Mouse (Mus musculus) kidney, adult 18-20 months (tissue): ENCODE data around the gene Slc12a5.

Experiments used
- DNase-seq: peaks from one replicate; pipeline ENCODE4 v3.0.0; 2021

The Slc12a5 gene

DNA sequence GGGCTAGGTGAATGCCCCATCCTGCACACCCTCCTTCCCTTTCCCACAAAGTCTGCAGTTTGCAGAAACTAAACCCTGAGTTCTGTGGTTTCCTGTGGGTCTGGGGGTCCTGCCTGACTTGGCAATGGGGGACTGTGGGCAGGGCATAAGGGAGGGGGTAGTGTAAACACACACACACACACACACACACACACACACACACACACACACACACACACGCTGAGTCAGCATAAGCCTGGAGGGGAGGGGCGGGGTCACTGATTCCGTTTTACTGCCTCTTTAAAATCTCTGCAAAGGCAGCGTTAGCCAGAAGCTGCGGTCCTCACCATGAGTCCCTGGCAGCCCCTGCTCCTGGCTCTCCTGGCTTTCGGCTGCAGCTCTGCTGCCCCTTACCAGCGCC lies 12.7 kb upstream of the Slc12a5 start:
- no peak for DNase-seq

DNA sequence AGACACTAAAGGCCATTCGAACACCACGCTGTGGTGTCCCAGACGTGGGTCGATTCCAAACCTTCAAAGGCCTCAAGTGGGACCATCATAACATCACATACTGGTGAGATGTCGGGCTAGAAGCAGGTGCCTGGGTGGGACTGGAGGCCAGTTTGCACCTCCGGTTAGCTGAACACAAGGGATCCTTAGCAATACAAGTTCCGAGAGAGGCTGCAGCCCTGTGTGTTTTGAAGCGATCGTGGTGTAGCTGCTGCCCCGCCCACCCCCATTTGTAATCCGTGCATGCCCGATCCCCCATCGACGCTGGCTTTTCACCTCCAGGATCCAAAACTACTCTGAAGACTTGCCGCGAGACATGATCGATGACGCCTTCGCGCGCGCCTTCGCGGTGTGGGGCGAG lies 11.6 kb upstream of the Slc12a5 start:
- DNase-seq = no peak

DNA sequence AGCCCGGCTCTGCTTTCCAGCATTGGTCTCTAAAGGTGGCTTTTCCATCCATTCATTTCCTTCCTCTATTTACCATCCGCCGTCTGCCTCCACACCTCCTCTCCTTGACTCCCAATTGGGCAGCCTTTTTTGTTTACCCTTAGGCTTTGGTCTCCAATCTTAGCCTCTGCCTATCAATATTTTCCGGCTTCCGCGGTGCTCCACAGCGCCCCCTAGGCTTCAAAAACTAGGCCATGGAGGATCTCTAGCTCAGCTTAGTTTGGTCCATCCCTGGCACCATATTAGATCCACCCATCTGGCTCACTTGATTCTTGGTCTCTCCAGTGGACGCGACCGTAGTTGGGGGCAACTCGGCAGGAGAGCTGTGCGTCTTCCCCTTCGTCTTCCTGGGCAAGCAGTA lies 10.1 kb upstream of the Slc12a5 start:
- DNase-seq = peak; percentile 11

DNA sequence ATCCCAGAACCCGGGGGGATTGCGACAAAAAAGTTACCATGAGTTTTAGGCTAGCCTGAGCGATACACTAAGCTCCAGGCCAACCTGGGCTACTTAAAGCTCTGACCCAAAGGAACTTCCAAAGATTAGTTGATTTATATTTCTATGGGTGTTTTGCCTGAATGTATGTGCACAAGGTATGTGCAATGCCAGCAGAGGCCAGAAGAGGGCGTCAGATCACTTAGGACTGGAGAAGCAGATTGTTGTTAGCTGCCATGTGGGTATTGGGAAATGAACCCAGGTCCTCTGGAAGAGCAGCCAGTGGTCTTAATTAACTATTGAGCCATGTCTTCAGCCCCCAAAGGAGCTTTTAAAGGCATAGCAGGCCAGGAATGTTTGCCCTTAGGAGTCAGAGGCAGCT lies 8.9 kb upstream of the Slc12a5 start:
- DNase-seq = no peak

DNA sequence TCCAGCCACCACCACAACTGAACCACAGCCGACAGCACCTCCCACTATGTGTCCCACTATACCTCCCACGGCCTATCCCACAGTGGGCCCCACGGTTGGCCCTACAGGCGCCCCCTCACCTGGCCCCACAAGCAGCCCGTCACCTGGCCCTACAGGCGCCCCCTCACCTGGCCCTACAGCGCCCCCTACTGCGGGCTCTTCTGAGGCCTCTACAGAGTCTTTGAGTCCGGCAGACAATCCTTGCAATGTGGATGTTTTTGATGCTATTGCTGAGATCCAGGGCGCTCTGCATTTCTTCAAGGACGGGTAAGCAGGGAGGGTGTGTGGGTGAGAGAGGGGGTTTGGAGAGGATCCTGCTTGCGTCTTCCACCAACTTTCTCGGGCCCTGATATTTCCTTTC lies 8.2 kb upstream of the Slc12a5 start:
- no peak for DNase-seq

DNA sequence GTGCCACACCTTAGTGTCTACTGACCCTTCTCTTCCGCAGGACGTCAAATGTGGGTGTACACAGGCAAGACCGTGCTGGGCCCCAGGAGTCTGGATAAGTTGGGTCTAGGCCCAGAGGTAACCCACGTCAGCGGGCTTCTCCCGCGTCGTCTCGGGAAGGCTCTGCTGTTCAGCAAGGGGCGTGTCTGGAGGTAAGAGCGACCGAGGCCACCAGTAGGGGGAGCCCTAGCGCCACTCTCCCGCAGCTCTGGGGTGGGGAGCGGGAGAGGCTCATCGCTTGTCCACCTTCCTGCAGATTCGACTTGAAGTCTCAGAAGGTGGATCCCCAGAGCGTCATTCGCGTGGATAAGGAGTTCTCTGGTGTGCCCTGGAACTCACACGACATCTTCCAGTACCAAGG lies 7.4 kb upstream of the Slc12a5 start:
- DNase-seq = peak; percentile 80

DNA sequence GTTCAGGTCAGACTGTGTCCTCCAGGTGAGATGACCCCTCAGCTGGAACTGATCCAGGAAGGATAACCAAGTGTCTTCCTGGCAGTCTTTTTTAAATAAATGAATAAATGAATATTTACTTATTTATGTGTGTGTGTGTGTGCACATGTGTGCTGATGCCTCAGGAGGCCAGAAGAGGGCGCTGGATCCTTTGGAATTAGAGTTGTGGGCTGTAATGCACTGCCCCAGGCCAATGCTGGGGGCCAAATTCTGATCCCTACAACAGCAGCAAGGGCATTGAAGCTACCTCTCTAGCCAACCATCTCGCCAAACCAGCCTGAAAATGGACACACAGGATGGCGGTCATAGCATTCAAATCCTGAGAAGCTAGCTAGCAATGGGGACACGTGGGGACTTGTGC lies 4.9 kb upstream of the Slc12a5 start:
- no peak for DNase-seq

DNA sequence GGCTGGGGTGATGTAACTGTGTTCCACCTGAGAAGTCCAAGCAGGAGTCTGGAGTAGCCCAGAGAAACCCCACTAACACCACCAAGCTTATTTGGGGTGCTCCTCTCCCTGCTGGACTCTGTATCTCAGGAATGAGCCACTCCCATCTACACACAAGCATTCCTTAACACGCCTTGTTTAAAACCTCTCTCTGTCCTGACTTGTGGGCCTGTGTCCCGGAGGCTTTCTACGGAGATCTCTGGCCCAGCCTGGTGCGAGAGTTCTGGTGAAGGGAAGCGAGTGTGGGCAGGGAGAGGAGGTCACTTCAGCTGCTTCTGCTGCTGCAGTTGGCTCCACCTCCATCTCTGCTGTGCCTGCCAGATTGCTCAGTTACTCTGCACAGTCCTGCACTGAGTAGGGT lies 4.4 kb upstream of the Slc12a5 start:
- no peak for DNase-seq

DNA sequence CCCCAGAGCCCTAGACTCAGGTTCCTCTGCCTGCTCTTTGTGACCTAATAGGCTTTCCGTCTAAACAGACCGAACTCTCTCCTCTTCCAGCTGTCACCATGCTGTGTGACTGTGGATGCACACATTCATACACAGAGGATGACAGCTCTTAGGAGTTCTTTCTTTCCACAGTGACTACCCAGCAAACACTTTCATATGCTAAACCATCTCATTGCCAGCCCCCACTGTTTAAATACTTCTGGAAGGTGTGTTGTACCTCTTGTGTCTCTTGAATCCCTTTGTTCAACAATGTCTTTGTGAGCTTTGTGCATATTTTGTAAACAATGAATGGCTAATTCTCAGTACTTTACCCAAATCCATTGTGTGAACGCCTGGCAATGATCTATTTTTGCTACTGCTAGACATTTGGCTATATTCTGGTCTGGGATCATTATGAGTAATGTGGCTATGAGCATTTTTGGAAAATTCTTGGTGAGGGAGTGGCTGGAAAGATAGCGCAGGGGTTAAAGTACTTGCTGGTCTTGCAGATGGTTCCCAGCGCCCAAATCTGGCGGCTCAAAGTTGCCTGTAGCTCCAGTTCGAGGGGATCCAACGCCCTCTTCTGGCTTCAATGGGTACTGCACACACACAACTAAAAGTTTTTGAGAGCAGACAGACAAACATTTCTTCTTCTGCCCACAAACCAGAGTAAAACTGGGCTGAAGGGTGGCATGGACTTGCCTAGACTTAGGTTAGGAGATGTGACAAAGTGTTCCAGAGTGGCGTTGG lies 2.9 kb upstream of the Slc12a5 start:
- DNase-seq = no peak

DNA sequence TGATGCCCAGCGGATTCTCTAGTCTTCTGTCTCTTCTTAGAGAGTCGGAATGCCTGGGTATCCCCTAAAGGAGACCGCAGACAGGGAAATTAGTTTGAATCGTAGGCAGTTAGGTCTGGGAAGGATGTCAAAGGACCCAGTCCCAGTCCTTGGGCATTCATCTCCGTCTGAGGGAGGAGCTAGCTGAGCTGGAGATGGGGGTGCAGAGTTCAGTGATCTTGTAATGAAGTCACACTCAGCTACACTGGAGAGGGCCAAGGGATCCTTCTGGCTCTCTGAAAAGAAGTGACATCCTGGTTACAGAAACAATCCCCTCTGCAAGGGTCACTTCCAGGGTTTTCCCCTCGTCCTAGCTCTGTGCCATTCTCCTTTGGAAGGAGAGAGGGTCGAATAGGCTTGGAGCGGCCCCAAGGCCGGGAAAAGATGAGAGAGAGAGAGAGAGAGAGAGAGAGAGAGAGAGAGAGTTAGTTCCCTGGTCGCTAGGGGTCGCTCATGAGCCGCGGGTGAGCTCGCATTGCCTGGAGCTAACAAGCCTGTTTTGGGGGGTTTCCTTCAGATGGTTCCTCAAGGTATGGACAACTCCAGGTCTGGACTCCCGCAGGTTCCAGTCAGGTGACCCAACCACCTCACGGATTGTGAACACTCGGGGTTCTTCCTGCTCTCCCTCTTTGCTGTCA lies 1.0 kb downstream of the Slc12a5 start:
- DNase-seq = peak; percentile 77

DNA sequence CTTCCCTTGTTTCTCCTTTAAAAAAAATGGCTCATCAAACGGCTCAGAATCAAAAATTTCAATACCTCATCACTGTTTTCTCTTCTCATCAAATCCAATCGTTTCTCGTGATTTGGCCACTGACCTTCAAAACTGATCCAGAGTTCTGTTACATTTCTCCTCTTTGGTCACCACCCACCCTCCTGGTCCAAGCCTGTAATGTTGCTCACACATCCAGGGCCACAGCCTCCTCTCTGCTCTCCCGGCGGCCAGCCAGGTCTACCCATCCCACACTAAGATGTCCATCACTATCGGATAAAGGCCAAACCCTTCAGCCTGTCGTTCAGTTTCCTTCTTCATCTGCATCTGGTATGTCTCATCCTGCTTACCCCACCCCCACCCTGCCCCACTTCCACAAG lies 1.6 kb downstream of the Slc12a5 start:
- no peak for DNase-seq

DNA sequence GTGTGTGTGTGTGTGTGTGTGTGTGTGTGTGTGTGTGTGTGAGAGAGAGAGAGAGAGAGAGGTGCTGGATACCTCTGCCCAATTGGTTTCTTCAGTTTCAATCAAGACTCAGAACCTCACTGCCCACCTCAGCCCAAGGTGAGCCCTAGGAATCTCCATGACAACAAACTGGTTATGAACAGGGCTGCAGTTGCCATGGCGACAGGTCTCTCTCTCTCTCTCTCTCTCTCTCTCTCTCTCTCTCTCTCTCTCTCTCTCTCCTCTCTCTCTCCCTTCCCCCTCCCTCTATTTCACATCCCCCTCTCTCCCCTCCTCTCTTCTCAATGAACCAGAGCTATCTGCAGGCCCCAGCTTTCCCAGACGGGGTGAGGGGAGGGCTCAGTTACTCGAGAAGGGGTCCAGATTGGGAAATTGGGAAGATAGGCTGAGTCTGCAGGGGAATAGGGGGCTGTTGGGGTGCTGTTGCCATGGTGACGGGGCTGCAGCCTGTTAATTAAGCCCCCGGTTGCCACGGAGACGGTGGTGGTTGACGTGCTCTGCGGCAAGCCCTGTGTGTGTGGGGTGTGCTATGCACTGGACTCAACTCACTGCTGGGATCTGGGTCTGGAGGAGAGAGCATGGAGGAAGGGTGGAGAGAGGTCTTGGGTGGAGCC lies 3.8 kb downstream of the Slc12a5 start:
- no peak for DNase-seq

DNA sequence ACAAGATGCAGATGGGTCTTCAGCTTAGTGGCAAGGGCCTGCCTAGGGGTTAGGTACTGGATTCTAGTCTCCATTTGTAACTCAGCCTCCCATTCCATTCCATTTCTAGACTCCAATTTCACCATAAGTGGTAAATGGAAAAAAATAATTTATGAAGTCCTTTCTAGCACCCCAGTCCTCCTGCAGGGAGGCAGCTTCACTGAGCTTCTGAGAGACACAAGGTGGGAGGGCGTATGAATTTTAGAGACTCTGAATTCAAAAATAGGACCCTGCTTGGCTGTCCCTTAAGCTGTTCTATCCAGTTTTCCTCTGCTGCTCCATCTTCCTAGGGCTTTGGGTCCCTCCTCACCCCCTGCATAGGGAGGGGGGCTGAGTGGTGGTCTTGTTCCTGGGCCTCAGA lies 4.4 kb downstream of the Slc12a5 start:
- DNase-seq = no peak

DNA sequence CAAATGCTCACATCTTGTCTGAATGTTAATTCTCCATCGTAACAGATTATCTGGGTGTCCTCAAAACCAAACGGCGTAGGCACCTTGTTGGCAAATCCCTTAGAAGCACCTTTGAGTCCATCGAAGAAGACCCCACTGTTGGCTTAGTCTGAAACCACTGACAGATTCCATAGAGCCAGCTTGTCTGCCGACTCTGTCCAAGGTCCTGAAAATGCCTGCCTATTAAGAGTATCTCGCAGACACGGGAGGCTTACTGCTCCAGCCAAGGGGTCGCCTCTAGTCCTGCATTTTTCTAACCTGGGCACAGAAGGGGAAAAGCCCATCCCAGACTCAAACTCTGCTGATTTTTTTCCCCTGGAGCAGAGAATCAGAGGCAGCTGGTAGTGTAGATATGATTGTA lies 5.8 kb downstream of the Slc12a5 start:
- peak; percentile 39 for DNase-seq

DNA sequence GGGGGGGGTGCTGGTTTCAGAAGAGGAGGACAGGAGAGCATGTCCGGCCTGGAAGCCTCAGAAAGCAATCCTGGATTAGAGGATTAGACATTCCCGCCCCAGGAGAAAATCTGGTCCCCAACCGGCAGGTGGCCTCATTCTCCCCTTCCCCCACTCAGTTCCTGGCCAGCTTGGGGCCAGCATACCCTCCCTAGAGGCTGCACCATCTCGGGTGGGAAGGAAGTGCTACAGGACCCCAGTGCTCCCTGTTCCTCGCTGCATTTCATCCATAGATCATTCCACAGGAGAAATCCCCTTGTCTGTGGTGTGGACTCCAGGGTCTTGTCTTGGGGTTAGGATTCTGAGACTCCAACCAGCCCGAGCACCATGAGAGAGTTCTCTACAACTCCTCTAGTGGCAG lies 6.6 kb downstream of the Slc12a5 start:
- no peak for DNase-seq

DNA sequence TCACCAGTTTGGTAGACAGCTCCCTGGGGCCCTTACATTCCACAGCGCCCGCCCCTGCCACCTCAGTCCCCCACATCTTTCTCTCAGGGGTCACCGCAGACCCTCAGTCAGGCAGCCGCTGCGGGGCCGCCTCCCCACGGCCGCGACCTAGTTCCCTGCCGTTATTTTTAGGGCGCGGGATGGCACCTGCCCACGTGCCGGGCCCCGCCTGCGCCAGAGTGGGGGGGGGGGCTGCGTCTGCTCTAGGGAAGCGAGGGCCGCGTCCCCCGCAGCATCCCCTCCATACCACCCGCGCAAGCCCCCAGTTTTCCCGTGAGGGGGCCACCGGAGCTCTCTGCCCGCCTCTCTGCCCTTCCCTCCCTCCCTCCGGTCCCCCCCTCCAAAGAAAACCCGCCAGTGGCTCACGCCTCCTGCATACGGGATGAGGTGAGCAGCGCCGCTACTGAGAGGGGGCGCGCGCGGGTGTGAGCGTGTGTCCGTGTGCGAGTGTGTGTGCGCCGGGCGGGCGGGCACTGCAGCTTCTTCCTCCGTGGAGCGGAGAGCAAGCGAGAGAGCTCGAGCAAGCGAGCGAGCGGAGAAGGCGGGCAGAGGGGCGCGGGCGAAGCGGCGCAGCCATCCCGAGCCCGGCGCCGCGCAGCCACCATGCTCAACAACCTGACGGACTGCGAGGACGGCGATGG lies 7.3 kb downstream of the Slc12a5 start:
- no peak for DNase-seq

DNA sequence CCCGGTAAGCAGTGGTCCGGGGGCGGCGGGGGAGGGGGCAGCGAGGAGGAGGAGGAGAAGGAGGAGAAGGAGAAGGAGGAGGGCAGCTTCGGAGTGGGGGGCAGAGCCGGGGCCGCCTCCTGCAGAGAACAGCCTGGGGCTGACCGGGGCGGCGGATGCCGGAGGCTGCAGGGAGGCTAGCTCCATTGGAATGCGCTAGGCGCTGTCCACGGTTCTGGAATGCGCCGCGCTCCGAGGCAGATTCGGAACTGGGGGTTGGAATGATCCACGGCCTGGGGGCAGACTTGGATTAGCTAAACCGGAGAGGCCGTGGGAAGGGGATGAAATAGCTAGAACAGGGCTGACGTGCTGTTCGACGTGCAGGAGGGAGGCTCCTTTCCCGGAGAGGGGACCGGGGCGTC lies 7.8 kb downstream of the Slc12a5 start:
- peak; percentile 72 for DNase-seq

DNA sequence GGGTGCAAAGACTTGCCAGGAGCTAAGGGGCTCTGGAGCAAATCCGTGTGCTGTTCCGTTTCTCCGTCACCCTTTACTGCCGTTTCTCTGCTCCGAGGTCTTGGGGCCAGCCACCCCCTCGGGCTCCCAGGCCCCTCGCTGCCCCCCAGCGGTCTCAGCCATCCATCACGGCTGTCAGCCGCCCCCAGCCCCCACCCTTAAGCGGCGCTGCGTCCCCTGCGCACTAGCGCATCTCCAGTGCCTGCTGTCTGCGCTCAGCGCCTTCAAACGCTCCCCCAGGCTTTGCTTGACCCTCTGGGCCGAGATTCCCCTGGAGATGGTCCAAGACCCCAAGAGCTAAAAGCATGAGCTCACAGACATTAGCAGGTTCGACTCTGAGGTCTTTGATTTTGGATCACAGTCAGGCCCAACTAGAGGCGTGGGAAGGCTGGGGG lies 8.8 kb downstream of the Slc12a5 start:
- DNase-seq = no peak

DNA sequence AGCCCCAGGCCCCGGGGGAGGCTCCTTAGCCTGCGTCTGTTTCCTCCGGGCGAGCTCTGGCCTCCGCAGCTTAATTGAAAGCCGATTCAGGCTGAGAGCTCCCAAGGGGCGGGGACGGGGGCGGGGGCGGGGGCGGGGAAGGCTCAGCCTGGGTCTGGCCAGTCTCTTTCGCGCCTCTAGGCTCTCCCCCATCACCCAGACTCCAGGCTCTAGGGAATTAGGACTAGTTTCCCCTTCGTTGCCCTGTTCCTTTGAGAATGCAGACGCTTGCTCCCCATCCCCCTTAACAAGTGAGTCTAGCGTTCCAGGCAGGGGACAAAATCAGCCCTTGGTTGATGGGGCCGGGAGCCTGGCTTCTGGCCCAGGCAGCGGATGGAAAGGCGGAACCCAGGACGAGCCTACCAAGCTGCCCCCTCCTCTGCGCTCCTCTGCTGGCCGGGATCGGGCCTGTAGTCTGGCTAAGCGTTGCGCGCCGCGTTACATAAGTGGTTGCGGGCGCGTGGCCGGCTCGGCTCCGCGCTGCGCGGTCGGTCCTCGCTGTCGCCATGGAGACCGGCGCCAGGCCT lies 10.1 kb downstream of the Slc12a5 start:
- no peak for DNase-seq

DNA sequence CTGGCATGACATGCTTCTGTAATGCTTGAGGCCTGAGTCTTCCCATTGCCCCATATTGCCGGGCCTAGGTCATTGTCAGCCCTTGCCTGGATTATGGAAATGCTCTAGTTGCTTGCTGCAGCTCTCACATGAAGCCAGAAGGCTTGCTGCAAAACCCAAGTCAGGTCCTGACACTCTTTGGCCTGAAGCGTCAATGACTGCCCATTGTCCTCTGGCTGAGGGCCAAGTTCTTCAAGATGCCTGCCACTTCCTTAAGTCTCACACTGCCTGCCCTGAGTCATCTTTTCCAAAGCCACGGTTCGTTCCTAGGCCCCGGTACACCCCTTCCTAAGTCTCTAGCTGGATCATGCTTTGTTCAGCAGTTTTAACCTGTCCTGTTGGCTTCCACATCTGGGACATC lies 12.0 kb downstream of the Slc12a5 start:
- no peak for DNase-seq

DNA sequence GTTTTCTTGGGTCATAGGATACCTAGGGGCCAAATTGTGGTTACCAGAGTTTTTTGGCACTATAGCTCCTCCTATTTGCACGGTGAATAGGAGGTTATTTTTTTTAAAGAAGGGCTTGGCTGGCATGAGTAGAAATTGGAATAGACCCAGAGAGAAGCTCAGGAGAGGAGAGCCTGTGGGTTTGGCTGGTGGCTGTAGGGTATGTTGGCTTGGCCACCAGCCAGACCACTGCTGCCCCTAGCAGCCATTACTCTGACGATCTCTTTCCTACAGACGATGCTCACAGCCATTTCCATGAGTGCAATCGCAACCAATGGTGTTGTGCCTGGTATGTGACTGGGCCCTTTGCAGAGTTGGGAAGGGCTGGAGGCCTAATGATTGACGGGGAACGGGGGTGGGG lies 15.0 kb downstream of the Slc12a5 start:
- no peak for DNase-seq

DNA sequence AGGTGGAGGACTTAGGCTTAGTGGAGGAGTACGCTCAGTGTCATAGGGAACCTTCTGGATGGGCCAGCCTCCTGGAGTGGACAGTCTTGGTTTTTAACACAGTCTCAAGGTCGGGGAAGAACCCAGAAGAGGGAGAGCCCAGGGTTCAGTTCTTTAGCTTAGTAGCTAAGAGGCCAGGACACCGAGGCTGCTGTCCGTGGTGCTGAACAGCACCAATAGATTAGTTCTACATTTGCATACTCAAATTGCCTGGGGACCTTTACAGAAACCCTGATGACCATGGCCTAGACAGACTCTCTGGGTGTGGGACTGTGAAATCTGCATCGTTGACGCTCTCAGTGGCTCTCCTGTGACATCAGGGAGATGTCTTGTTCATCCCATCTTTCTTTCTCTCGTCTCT lies 19.1 kb downstream of the Slc12a5 start:
- DNase-seq = peak; percentile 56

DNA sequence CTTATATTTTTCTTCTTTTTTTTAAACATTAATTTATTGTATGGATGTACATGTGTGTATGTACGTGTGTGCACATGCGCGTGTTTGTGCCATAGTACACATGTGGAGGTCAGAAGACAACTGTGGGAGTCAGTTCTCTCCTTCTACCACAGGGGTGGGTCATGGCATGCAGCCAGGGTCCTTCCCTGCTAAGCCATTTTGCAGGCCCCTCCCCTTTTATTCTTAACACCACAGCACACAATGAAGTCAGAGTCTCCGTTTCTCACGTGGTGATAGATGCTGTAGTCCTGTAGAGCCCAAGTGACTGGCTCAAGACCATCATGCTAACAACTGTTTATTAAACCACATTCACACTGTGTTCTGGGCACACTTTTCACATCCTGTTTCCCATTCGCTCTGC lies 25.4 kb downstream of the Slc12a5 start:
- DNase-seq = no peak
